Mouse (Mus musculus): ENCODE measurements around the gene Mbd5.

The Mbd5 gene

DNA sequence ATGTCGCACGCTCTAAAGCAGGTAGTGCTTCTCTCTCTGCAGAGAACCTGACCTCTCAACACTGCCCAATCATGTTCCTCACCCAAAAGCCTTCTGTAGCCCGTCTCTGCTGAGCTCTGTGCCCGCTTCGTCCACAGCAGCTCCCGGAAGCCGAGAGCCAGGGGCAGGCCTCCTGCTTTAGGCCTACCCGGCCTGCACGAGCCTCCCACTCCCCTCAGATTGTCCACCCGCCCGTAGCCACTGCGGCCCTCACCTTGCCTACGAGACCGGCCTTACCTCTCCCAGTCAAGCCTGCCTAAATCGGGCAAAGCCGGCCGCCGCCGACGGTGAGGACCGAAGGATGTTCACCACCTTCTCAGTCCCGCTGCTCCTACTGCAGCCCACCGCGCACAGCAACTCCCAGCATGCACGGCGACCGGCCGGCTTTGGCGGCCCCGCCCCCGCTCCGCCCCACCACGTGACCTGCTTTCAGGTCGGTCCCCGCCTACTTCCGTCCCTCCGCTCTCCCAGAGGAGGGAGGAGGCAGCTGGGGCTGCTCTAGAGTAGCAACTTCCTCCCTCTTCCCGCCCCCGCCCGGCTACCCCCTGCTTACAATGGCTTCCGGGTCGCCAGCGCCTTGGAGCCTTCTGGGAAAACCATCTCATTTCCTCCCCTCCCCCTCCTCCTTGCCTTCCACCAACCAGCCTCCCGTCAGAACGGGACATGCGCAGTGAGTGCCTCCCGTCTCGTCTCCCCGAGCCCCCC lies at the start of gene Mbd5:
Mbd5 (plus strand) TSS at position 668 of the 744 bp plus-strand sequence.
- DNase-seq (ENCODE audit: low spot score), result peak; percentile 98

DNA sequence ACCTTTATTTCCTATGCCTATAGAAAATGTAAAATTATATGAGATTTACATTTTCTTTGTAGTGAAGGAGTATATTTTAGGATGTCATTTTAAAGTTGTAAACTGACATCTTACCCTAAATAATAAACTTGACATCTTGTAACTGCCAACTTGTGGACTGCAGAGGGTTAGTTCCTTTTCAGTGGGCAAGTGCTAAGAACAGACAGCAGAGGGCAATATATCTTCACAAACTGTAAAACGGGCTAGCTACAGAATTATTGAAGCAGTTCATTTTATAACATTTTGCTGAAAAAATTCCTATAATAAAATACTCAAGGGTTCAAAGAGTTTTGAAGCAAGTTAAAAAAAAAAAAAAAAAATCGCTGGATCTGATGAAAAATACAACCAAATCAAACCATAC lies 40.4 kb upstream of the Mbd5 start:
- no peak for DNase-seq (ENCODE audit: low spot score)

DNA sequence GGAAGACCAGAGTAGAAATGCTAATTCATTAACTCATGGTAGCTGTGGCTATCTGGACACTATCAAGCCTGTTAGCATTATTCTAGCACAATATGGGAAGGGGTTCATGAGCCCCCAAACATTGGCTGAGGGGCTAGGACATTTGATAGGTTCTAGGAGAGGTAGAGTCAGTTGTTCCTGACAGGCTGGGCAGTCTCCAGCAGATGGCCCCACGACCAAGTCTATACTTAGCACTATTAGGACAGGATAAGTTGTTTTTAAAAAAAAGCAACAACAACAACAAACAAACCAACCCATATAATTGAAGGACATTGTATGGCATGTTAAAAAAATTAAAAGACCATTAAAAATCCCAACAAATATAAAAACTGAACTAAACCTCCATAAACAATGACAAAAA lies 35.1 kb upstream of the Mbd5 start:
- DNase-seq (ENCODE audit: low spot score), result no peak

- DNase-seq (ENCODE audit: low spot score), result no peak
Observed at GRCm38 (mm10) chr2:48915832-48916231, 33.5 kb upstream of the Mbd5 start.

- no peak for DNase-seq (ENCODE audit: low spot score)
Observed at GRCm38 (mm10) chr2:48935058-48935457, 14.2 kb upstream of the Mbd5 start.

- no peak for DNase-seq (ENCODE audit: low spot score)
Observed at GRCm38 (mm10) chr2:48947761-48948160, 1.5 kb upstream of the Mbd5 start.

GRCm38 (mm10) chr2:48949743-48950251 lies 489 bp downstream of the Mbd5 start:
- peak; percentile 46 for DNase-seq (ENCODE audit: low spot score)

- DNase-seq (ENCODE audit: low spot score), result no peak
Observed at GRCm38 (mm10) chr2:48950252-48950315, 776 bp downstream of the Mbd5 start, which contains the start of gene Orc4. Gene Orc4, minus strand, starts transcription at chr2:48950277.

GRCm38 (mm10) chr2:48950316-48950880 lies 1.1 kb downstream of the Mbd5 start:
- DNase-seq (ENCODE audit: low spot score), result no peak

- DNase-seq (ENCODE audit: low spot score), result no peak
Observed at GRCm38 (mm10) chr2:48956591-48956990, 7.3 kb downstream of the Mbd5 start.

- no peak for DNase-seq (ENCODE audit: low spot score)
Observed at GRCm38 (mm10) chr2:48978920-48979319, 29.6 kb downstream of the Mbd5 start.

GRCm38 (mm10) chr2:48990322-48990721 lies 41.0 kb downstream of the Mbd5 start:
- no peak for DNase-seq (ENCODE audit: low spot score)

GRCm38 (mm10) chr2:49040481-49040880 lies 91.2 kb downstream of the Mbd5 start:
- no peak for DNase-seq (ENCODE audit: low spot score)

- DNase-seq (ENCODE audit: low spot score), result no peak
Observed at GRCm38 (mm10) chr2:49050030-49050429, 100.7 kb downstream of the Mbd5 start.

GRCm38 (mm10) chr2:49067886-49068285 lies 118.6 kb downstream of the Mbd5 start:
- no peak for DNase-seq (ENCODE audit: low spot score)

GRCm38 (mm10) chr2:49084966-49085365 lies 135.7 kb downstream of the Mbd5 start:
- DNase-seq (ENCODE audit: low spot score), result no peak

DNA sequence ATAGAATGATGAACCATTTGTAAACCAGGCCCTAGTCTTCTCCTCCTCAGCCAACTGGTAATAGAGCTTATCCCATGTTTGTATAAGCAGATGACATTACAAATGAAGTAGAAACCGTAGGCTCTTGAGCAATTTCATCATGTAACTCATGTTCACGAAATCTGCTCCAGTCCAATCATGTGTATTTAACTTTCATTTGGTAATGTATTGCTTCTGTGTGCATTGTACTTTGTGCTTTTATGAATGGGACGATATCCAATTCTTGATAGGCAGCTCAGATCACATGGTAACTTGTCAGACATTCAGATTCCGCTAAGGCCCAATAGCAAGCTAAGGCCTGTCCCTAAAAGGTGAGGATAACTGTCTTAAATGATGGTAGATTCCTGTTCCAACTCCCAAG lies 141.5 kb downstream of the Mbd5 start:
- no peak for DNase-seq (ENCODE audit: low spot score)

DNA sequence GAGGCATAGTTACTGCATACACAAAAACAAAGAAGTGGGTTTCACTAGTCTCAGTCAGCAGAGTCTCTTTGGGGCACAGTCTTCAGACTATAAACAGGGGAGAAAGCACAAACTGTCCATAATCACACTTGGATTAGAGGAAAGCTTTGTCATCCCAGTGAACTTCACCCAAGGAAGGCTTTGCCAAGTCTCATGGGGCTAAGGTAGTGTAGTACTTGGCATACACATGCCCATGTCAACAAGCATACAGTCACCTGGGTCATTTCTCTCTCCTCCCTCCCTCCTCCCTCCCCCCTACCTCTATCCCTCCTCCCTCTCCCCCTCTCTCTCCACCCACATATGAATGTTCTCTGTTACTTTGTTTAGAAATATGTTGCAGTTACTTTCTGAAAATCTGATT lies 147.5 kb downstream of the Mbd5 start:
- DNase-seq (ENCODE audit: low spot score), result no peak

DNA sequence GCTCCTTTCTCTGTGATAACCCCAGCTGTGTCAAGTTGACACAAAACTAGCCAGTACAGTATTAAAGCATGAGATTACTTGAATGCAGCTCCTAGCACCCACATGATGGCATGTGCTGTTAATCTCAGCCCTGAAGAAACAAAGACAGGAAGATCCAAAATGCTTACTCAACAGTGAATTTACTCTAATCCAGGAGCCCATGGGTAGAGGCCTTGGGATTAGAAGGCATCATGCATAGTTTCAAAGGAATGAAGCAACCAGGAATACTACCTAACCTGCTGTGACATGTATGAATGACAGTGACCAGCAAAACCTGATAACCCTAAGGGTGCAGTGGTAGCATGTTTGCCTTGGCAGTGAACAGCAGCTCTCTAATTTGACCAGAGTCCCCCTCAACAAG lies 159.6 kb downstream of the Mbd5 start:
- DNase-seq (ENCODE audit: low spot score), result no peak

- no peak for DNase-seq (ENCODE audit: low spot score)
Observed at GRCm38 (mm10) chr2:49119875-49120274, 170.6 kb downstream of the Mbd5 start.

- DNase-seq (ENCODE audit: low spot score), result no peak
Observed at GRCm38 (mm10) chr2:49121603-49122002, 172.3 kb downstream of the Mbd5 start.

DNA sequence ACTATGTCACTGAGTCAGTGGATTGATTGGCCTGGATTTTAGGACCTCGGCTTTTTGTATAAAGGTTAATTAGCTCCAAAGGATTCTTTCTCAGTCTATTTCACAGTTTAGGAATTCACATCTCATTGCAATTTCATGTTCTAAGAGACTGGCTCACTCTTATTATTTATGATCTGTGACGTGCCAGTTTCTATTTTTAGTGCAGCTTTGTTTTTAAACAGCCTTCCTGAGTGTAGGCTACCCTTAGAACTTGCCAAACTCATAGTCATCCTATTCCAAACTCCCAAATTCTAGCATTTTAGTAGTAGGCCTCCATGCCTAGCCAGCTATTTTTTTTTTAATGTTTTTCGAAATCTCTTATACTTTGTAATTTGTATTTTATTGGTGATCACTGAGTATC lies 192.9 kb downstream of the Mbd5 start:
- no peak for DNase-seq (ENCODE audit: low spot score)

GRCm38 (mm10) chr2:49153649-49154048 lies 204.3 kb downstream of the Mbd5 start:
- DNase-seq (ENCODE audit: low spot score), result no peak

GRCm38 (mm10) chr2:49160232-49160947 lies 211.1 kb downstream of the Mbd5 start:
- DNase-seq (ENCODE audit: low spot score), result no peak
